9 mouse cellular contexts compared by ENCODE assay signal in the genomic region with DNA sequence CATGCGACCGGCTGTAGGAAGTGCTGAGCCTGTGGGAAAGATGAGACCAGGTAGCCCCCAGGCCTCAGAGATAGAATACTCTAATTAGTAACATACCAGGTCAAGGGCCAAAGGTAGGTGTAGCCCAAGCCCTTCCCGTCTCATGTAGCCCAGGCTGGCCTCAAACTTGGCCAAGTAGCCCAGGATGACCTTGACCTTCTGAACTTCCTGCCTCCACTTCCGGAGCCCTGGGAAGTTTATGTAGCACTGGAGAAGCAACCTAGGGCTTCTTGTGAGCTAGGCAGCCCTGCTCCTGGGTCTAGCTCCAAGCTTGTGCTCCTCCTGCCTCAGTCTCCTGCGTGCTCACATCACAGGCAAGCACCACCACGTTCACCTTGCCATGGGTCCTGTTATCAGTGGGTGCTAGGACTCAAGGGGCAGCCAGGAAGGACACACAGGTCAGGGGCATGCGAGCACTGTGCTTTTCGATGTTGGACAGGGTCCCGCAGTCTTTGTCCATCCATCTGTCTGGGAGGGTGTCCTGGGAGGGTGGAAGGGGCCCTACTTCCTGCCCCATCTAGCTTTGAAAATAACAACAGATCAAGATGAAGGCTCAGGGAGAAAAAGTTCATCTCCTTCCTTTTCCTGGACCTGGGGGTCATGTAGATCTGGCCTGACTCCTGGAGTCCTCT. TPM values are rescaled to one million over a fixed set of nuclear protein-coding genes. Genes with fewer than 3 reads are reported as not detected.
DNase-seq lines count a peak whose midpoint lies in the region; ATAC-seq and TF ChIP-seq lines count a peak whose summit lies in the region.
"Had no signal": no experiment of that assay in that cellular context is flagged by ENCODE, and none has a peak within 500 bp of the region (broad histone marks: within the 10 kb centered on the region; RNA-seq: fewer than 3 reads in every experiment).

No protein-coding gene starts in this region.

- no peaks in the 10 kb centered on the region for H3K4me1 ChIP-seq in kidney, postnatal 0 days (replicated peaks; ENCODE audit: insufficient read depth, low read length)
- peaks cover 9% of the 10 kb centered on the region for H3K4me1 ChIP-seq in brown adipose tissue, adult 24 weeks (ENCODE audit: control insufficient read depth, insufficient read depth, insufficient read length, low read length)
- peaks cover 10% of the 10 kb centered on the region; the same call in 1 of the 2 replicates for H3K4me1 ChIP-seq in hindbrain, embryonic 15.5 days (replicated peaks)
- H3K4me1 ChIP-seq in midbrain, embryonic 15.5 days = peaks cover 13% of the 10 kb centered on the region

- DNase-seq in kidney, postnatal 0 days (ENCODE audit: low spot score) = no peak
- no peak for DNase-seq in kidney, postnatal 14 days
- no peak for DNase-seq in ovary, postnatal 10 days (ENCODE audit: low spot score)
- DNase-seq in T-cell, adult 2 months (ENCODE audit: low spot score) = no peak
- DNase-seq in adrenal gland, postnatal 25 days = no peak

- H3K27me3 ChIP-seq in kidney, postnatal 0 days (ENCODE audit: insufficient read depth, low read length) = no peaks in the 10 kb centered on the region
- H3K27me3 ChIP-seq in hindbrain, embryonic 15.5 days = no peaks in the 10 kb centered on the region
- H3K27me3 ChIP-seq in midbrain, embryonic 15.5 days (replicated peaks) = no peaks in the 10 kb centered on the region

- H3K9ac ChIP-seq in kidney, postnatal 0 days (ENCODE audit: low read depth, low read length) = peak overlapping the region; percentile 63
- H3K9ac ChIP-seq in hindbrain, embryonic 15.5 days = no peak overlapping the region
- 0 out of 2 replicates have a peak overlapping the region, but pooled peaks have one; percentile 23 for H3K9ac ChIP-seq in midbrain, embryonic 15.5 days

- no peaks in the 10 kb centered on the region for H3K9me3 ChIP-seq in kidney, postnatal 0 days (replicated peaks; ENCODE audit: low read length)
- no peaks in the 10 kb centered on the region for H3K9me3 ChIP-seq in hindbrain, embryonic 15.5 days
- H3K9me3 ChIP-seq in midbrain, embryonic 15.5 days = no peaks in the 10 kb centered on the region

- H3K27ac ChIP-seq in kidney, postnatal 0 days = peak overlapping the region; percentile 69
- H3K27ac ChIP-seq in brown adipose tissue, adult 24 weeks (replicated peaks; ENCODE audit: low read depth, low read length) = peak overlapping the region; percentile 79
- H3K27ac ChIP-seq in hindbrain, embryonic 15.5 days (replicated peaks) = no peak overlapping the region
- no peak overlapping the region for H3K27ac ChIP-seq in midbrain, embryonic 15.5 days

- TF ChIP-seq CTCF in kidney, postnatal 0 days (IDR thresholded peaks at IDR 0.05; ENCODE audit: low read depth) = no peak

- no peak for ATAC-seq in kidney, postnatal 0 days (replicated peaks; ENCODE audit: low FRiP score, low read depth)
- no peak for ATAC-seq in hindbrain, embryonic 15.5 days (ENCODE audit: low FRiP score, low read depth)
- ATAC-seq in midbrain, embryonic 15.5 days (replicated peaks) = no peak

- WGBS in kidney, postnatal 0 days = 67% methylated on average over 9 of the region's 9 CpGs
- 90% methylated on average over 9 of the region's 9 CpGs for WGBS in hindbrain, embryonic 15.5 days
- 86% methylated on average over 9 of the region's 9 CpGs for WGBS in midbrain, embryonic 15.5 days

- H3K4me3 ChIP-seq in kidney, postnatal 0 days (replicated peaks; ENCODE audit: low read depth, low read length) = peak overlapping the region; percentile 65
- H3K4me3 ChIP-seq in brown adipose tissue, adult 24 weeks (ENCODE audit: insufficient read depth, low read depth, low read length) = peak overlapping the region; percentile 89
- peak overlapping the region; percentile 39; the same call in 1 of the 2 replicates for H3K4me3 ChIP-seq in hindbrain, embryonic 15.5 days
- no peak overlapping the region for H3K4me3 ChIP-seq in midbrain, embryonic 15.5 days

- H3K36me3 ChIP-seq in kidney, postnatal 0 days (ENCODE audit: insufficient read depth, low read length) = peaks cover 21% of the 10 kb centered on the region
- H3K36me3 ChIP-seq in hindbrain, embryonic 15.5 days = no peaks in the 10 kb centered on the region
- no peaks in the 10 kb centered on the region for H3K36me3 ChIP-seq in midbrain, embryonic 15.5 days (replicated peaks)

- H3K4me2 ChIP-seq in kidney, postnatal 0 days (ENCODE audit: low read length) = peak overlapping the region; percentile 73
- H3K4me2 ChIP-seq in hindbrain, embryonic 15.5 days = peak overlapping the region; percentile 58
- H3K4me2 ChIP-seq in midbrain, embryonic 15.5 days = peak overlapping the region; percentile 49; the same call in 1 of the 2 replicates

RNA-seq across cellular contexts. Expression of gene Trim56, which starts 1.0 kb away (rescaled TPM):
- polyA plus RNA-seq in kidney, postnatal 0 days (2015; fragmentation: Nextera tagmentation; extraction: Ambion mirVana) = 7.9 and 9.2 TPM in 2 replicates
- polyA plus RNA-seq in brown adipose tissue, adult 24 weeks (2012; ENCODE audit: insufficient read depth, insufficient read length, missing spikeins) = 9.8 and 11.1 TPM in 2 replicates
- polyA plus RNA-seq in hindbrain, embryonic 15.5 days (2015; fragmentation: Nextera tagmentation; extraction: Ambion mirVana) = 3.4 and 4.5 TPM in 2 replicates
- polyA plus RNA-seq in midbrain, embryonic 15.5 days (2015; fragmentation: Nextera tagmentation; extraction: Ambion mirVana) = 1.9 and 2.5 TPM in 2 replicates
- total RNA-seq in adrenal gland, postnatal 25 days (2021) = 44.0 and 53.3 TPM in 2 replicates

RNA-seq across cellular contexts. Expression of gene Muc3, which starts 34.1 kb away (rescaled TPM):
- 0.24 TPM in 2 replicates for polyA plus RNA-seq in kidney, postnatal 0 days (2015; fragmentation: Nextera tagmentation; extraction: Ambion mirVana)
- polyA plus RNA-seq in brown adipose tissue, adult 24 weeks (2012; ENCODE audit: insufficient read depth, insufficient read length, missing spikeins) = not detected in 2 replicates
- polyA plus RNA-seq in hindbrain, embryonic 15.5 days (2015; fragmentation: Nextera tagmentation; extraction: Ambion mirVana) = not detected in 2 replicates
- not detected in 2 replicates for polyA plus RNA-seq in midbrain, embryonic 15.5 days (2015; fragmentation: Nextera tagmentation; extraction: Ambion mirVana)
- total RNA-seq in adrenal gland, postnatal 25 days (2021) = not detected in 2 replicates

RNA-seq across cellular contexts. Expression of gene Serpine1, which starts 43.0 kb away (rescaled TPM):
- 0.05 and 0.13 TPM in 2 replicates for polyA plus RNA-seq in kidney, postnatal 0 days (2015; fragmentation: Nextera tagmentation; extraction: Ambion mirVana)
- polyA plus RNA-seq in brown adipose tissue, adult 24 weeks (2012; ENCODE audit: insufficient read depth, insufficient read length, missing spikeins) = 4.1 and 9.6 TPM in 2 replicates
- polyA plus RNA-seq in hindbrain, embryonic 15.5 days (2015; fragmentation: Nextera tagmentation; extraction: Ambion mirVana) = 0.17 and 0.29 TPM in 2 replicates
- 0.34 and 0.41 TPM in 2 replicates for polyA plus RNA-seq in midbrain, embryonic 15.5 days (2015; fragmentation: Nextera tagmentation; extraction: Ambion mirVana)
- total RNA-seq in adrenal gland, postnatal 25 days (2021) = 2.0 and 3.4 TPM in 2 replicates
- total RNA-seq: hematopoietic stem cell, adult 5-6 weeks had no signal

Comparison
In these comparisons a context has a peak if more than half of its experiments do, and no peak if none do; other contexts are left out.
1. H3K27ac ChIP-seq: peak in kidney, postnatal 0 days (single experiment) and brown adipose tissue, adult 24 weeks (single experiment); none in hindbrain, embryonic 15.5 days (single experiment) and midbrain, embryonic 15.5 days (single experiment).
2. Peak in every context shown above with its lines, with median percentiles within 50 percentile points of each other: H3K4me2 ChIP-seq.